Mouse (Mus musculus) cerebellum, adult (tissue): ENCODE data around the gene Slc25a10.
"Not testable (repeated sequence)": the region's sequence is repeated elsewhere in the genome, so short reads cannot be mapped to it uniquely, and the experiment has no call there.

ENCODE experiments used
- ATAC-seq: cut with Nextera tagmentation; 2 replicates; pipeline ENCODE4 v1.9.2; 2017; ENCODE audit warnings: mild to moderate bottlenecking, moderate library complexity, mixed read lengths; ENCODE audit not compliant: insufficient number of reproducible peaks, low FRiP score, low TSS enrichment

The Slc25a10 gene

DNA sequence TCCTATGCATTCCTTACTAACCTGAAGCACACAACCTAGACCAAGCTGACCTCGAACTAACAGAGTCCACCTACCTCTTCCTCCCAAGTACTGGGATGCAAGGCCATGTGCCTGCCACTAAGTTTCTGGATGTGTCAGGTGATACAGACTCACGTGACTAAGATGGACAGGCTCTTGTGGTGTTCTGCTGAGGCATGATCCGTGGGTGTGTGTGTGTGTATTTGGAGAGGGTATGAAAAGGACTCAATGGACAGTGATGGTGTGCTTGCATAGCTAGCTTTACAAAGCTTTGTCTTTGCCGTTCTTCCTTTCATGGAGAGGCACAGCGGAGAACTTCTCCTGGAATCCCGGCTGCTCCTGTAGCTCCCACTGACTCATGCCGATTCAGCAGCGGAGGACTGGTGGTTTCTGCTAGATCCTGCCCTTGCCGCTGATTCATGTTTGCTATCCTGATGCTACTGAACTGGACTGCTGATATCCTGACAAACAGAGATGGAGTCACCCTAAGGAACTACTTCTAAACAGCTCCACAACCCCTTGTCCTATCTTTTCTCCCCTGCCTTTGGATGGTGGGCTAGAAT lies 16.7 kb downstream of the Slc25a10 start:
- no peak for ATAC-seq

DNA sequence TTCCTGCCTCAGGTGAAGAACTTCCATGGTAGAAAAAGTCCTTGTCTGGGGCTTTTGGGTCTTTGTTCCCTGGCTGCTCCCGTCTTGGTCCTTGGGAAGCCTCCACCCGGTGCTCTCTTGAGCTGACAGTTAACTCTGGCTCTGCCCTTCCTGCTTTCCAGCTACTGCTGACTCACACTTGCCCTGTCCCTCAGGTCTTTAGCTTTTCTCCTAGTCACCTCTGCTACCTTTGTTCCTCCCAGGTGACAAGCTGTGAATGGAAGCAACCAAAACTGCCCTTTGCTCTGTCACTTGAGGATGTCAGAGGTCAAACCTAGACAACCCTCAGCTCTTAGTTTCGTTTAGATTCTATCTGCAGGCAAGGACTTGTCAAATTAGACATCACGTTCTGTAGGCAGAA lies 18.3 kb downstream of the Slc25a10 start:
- no peak for ATAC-seq

DNA sequence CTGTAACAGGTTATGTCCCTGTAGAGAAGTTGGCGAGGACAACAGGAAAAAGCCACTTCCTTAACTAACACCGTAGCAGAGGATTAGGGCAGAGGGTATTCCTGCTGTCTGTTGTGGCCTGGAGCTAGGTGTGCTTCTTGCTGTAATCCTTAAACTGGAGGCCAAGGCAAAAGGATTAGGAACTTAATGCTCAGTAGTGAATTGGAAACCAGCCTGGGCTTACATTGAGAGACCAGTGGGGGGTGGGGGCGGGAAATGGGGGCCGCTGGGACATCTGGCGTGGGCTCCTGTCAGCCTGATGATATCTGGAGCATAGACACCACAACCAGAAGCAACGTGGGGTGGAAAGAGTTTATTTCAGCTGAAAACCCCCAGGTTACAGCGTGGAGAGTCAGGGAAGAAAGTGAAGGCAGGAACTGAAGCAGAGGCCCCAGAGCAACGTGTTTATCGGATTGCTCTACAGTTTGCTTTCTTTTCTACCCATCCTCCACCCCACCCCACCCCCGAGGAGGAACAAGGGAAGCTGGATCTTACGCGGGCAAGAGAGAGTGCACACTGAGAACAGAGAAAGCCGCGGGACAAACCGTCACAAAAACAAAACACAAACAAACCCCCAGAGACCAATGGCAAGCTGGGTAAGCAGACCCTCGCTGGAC lies 18.9 kb downstream of the Slc25a10 start:
- ATAC-seq: no peak

DNA sequence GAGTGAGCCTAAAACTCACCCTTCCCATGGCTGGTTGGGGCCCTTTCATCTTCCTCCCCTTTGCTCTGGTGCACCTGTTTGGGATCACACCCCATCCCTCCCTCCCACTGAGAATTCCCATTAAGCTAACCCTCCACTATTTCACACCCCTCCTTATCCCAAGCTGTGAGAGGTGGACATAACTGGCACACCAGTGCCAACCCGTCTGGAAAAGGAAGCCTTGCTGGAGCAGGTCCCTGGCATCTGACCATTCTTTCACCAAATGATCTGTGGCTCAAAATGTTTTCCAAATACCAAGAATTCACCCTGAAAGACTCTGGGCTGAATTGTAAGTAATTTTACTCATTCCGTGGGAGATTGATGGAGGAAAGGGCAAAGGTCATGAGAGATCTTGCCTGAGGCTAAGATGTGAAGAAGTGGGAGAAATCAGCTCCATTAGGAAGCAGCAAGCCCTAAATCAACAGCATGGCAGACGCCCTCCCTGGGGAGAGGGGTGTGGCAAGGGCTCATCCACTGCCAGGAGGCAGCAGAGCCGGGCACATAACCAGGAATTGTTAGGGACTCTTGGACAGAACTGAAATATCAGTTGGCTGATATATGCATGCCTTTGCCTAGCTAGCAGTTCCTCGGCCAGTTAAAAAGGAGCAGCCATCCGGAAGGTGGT lies 21.3 kb downstream of the Slc25a10 start:
- peak; percentile 56; the same call in 1 of the 2 replicates for ATAC-seq

DNA sequence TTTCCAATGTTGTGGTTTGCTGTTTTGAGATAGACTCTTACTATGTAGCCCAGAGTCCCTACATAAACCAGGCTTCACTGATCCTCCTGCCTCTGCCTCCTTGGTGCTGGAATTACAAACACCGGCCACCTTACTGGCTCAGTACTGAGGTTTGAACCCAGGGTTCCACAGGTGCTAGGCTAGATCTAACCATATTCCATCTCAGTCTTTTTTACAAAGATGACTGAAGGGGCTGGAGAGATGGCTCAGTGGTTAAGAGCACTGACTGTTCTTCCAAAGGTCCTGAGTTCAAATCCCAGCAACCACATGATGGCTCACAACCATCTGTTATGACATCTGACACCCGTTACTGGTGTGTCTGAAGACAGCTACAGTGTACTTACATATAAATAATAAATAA lies 22.6 kb downstream of the Slc25a10 start:
- not testable (repeated sequence) for ATAC-seq

DNA sequence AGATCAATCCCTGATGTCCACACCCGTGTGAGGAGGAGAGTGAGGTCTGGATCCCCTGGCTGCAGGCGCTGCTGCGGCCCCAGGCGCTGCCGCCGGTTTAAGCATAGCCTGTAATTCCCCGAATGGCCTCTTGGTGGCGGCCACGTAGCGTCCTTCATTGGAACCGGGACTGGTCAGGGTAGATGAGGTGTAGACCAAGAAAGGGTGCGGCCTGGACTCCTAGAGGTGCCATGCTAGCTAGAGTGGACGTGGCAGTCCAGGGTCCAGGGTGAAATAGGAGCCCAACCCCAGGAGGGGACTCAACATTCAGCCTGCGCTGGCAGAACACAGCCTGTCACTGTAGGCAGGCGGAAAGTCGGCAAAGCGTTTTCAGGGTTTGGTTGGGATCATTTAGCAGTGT lies 24.0 kb downstream of the Slc25a10 start:
- peak; percentile 67; the same call in 1 of the 2 replicates for ATAC-seq

DNA sequence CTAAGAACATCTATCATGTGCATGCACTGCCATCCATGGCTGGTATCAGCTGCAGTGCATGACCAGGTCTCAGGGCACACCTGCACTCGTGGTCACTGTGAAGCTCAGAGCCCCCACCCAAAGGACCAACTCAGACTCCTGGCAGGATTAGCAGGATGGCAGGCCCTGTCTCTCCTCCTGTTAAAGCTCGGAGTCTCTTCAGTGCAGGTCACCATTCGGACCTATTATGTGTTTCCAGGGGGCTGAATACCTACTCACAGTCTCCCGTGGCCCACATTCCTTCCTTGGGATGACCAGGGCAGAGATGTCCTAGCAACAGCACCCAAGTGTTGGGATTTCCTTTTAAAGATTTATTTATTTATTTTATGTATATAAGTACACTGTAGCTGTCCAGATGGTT lies 25.5 kb downstream of the Slc25a10 start:
- ATAC-seq: no peak

DNA sequence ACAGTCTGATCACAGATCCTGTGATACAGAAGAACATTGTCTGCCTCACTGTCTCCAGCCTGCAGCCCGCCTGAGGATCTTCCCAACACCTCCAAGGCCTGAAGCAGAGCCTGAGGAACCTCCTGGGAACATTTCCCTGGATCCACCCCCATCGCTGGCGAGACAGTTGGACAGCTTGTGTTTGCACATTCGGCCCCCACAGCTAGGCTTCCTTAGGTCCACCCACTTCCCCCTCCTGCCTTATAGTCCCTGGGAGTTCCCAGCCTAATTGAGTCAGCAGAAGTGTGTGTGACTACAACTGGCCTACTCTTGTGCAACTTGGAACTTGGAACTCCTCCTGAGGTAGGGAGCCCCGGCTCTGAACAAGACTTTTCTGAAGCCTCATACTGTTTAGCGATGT lies 26.4 kb downstream of the Slc25a10 start:
- ATAC-seq: no peak

DNA sequence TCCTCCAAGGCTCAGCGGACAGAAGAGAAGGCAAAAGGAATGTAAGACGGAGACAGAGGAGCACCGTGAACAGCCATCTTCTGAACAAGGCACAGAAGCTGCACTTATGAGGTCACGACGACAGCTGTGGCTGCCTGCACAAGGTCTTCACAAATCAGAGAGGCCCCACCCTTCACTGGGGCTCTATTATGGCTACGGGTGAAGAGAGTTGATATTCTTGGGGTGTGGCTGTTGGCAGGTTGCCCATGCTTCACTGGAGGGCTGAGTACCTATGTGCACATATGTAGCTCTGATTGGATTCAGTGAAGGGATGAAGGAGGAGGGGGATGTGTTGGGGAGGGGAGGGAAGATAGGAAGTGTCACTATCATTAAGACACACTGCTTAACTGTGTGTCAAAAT lies 26.9 kb downstream of the Slc25a10 start:
- no peak for ATAC-seq

DNA sequence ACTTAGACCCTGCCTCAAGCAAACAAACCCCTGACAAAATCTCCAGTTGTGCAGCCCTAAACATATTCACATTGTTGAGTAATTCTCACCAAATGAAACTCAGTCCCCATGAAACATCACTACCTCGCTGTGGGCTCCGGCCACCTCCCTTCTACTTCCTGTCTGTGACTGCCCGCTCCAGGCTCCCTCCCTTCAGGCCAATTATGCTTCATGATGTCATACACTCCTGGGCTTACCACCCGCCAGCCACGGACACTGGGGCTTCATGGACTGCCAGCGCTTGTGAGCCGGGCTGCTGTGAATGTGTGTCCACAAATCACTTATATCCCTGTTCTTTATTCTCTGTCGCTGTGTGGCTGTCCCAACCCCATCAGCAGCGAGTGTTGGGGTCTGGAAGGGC lies 28.1 kb downstream of the Slc25a10 start:
- ATAC-seq: no peak

DNA sequence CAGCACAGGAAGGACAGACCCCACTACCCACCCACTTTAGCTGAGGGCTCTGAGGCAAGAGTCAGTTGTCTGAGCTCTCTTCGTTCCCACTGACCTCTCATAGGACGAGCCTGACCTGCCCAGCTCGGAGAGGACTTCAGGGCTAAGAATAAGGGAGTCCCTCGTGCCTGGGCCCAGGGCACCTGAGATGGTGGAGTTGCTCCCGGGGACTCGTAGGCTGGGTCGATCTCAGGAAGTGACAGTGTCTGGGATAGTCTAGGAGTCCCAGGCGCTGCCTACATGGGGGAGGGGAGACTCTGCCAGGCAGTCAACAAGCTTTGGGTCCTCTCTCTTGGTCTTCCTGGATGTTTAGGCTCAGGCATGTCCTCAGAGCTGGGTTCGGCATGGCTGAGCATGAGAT lies 28.9 kb downstream of the Slc25a10 start:
- no peak for ATAC-seq

DNA sequence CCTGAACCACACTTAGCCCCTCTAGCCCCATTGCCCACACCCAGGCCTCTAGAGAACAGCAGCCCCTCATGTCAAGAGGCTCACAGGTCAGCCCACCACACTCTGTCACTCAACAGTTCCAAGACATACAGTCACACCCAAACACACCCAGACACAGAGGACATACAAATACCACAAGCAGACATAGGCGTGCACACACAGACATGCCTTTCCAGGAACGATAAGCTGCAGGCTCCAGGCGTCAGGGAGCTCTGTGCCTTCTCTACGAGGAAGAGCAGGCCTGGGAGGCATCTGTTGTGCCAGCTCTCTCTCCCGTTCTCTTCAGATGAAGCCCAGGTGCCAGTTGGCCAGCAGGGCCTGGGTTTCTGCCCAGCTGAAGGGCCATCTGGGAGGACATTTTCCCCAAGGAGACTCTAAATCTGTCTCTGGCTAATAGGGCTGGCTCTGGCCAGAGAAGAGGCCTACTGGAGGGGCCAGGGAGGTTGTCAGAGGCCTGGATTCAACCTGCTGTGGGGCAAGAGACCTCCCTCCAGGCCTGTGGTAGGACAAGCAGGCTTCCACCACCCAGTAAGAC lies 29.4 kb downstream of the Slc25a10 start:
- peak; percentile 95; the same call in 1 of the 2 replicates for ATAC-seq

DNA sequence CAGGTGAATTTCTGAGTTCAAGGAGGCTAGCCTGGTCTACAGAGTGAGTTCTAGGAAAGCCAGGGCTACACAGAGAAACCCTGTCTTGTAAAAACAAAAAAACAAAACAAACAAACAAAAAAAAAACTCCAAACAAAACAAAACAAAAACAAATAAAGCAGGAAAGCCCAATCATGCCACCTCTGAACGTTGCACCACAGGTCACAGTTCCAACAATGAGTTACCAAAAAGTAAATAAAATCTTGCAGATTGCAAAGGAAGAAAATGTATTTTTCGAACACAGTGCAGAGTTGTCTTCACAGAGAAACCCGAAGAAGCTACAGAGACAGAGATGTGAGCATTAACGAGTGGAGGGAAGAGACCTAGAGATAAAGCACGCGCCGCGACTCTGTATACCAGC lies 30.9 kb downstream of the Slc25a10 start:
- ATAC-seq: no peak

DNA sequence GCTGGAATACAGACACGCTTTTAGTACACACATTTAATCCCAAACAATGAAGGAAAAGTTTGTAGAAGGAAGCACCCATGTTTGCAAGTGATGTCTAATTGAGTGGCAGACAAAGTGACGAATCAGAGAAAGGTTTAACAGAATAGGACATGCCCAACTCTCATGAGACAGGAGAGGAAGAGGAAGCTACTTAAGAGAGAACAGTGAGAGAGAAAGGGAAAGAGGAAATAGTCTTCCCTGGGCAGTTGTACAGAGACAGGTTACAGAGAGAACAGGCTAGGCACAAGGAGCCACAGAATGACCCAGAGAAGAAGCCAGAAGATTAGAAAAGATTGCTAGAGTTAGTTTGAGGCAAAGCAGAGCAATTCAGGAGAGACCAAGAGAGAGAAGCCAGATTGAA lies 34.3 kb downstream of the Slc25a10 start:
- no peak for ATAC-seq

DNA sequence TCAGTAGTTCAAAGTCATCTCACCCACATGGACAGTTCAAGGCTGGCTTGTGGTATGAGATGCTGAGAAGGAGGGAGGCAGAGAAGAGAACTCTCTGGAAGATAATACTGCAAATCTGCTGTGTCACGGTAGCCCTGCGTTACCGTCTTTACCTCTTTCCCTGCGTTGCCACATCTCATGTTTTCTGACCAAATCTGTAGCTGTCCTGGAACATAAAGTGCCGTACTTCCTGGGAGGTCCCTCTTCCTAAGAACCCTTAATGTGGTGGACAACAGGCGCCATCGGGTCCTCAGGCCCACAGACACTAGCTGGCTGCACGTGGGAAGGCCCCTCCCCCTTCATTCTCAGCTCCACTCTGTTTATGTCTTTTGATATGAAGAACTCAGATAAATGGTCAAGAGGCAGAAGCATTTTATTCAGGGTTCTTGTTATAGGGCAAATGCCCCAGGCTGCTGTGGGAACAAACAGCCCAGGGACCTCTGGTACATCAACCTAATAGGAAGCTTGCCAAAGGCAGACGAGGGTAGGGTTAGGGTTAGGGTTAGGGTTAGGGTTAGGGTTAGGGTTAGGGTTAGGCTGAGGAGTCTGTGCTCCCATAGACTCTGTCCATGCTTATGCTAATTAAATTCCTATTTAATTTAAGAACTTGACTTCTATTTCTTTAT lies 36.2 kb downstream of the Slc25a10 start:
- no peak for ATAC-seq

DNA sequence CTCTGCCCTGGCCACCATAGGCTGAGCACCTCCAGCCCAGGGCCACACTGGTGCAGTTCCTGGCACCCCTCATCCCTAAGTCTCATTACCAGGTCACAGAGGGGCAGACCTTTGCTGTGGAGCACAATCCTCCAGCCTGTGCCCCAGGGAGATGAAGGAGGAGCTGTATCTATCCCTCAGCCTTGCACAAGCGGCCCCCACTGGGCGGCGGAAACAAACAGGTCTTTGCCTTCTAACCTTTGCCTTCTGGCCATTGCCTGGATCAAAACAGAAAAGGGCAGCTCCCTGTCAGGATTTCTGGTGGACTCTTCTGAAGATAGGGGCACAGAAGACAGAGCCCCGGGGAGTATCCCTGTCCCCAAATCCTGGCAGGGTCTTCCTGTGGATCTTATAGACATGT lies 37.3 kb downstream of the Slc25a10 start:
- ATAC-seq: no peak

DNA sequence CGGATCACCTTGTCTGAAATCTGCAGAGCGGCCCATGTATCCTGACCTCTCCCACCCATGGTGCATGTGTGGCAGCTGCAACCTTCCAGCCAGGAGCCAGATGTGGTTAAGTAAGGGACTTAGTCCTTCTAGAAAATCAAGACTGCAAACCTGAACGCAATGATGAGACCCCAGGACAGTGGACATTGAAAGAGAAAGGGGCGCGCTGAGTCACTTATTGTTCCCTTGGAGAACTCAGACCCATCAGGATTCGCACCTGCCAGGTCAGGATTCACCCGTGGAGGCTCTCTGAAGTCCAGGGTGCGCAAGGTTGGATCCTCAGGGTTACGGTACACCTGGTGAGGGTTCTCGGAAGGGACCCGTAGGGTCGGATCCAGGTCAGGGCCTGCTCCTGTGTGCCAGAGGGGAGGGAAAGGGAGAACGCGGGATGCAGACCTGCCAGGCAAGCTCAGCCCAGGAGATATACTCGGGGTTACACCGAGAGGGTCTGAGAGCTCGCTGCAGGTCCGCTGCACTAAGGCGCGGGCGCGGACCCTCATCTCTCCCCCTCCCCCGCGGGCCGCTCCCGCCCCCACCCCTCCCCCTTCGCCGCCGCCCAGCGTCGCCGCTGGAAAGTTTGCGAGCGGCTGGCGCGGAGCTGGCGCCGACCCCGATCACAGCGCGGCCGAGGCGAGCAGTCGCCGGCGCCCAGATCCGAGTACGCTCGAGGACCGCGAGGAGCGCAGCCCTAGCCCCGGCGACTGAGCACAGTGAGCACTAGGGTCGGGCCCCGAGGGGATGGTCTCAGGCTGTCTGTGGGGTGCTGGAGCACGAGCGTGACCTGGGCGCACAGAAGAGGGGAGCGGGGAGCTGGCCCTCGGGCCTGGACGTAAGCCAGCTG lies 38.7 kb downstream of the Slc25a10 start, which contains the start of gene Gcgr:
Gcgr (plus strand) TSS at position 615 of the 880 bp plus-strand sequence.
- ATAC-seq: no peak

DNA sequence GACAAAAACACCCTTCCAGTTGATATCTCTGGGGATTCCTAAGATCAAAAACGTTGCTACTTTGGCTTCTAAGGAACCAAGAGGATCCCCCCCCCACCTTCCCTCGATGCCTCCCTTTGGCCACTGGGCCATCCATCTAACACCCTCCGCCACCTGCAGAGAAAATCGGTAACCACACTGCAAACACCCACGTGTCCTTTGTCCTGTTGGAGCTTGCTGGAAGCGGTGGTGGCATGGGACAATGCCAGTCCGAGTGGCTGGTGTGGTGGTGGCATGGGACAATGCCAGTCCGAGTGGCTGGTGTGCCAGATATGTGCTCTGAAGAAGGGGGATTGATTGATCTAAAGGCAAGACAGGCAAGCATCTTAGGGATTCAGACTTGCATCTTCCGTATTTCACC lies 40.0 kb downstream of the Slc25a10 start:
- no peak for ATAC-seq

DNA sequence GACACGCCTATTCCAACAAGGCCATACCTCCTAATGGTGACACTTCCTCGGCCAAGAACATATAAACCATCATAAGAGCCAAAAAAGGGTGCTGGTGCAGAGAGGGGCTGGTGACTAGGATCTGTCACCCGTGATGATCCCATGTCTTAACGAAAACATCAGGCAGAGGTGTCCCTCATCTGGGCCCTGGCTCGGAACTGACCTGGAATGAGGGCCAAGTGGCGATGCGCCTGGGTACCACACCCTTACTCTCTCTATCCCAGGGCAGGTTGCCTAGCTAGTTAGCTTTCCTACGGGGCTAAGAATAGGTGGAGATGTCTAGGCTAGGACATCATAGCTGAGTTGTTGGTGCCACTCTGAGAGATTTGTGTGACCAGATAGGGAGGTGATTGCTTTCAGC lies 42.5 kb downstream of the Slc25a10 start:
- ATAC-seq: no peak

DNA sequence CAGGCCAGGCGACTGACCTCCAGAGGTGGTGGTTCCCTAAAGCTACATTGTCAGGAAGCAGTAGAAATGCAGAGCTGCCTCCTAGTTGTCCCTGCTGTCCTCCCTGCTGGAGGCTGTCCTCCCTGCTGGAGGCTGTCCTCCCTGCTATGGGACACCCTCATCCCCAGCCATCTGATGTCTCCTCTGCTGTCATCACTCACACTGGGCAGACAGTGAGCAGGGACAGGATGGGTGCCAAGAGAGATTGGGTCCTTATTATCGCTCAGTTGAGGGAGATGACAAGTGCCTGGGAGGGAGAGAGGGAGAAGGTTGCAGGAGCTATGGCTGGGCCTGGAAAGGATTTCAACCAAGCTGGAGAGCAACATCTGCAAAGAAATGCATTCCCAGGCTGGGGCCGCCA lies 43.5 kb downstream of the Slc25a10 start:
- no peak for ATAC-seq
